Mouse (Mus musculus) intestine, embryonic 15.5 days (tissue): ENCODE results near the gene Gen1. TPM values are rescaled to one million over a fixed set of nuclear protein-coding genes. Genes with fewer than 3 reads are reported as not detected.

Experiments used
- ATAC-seq: fragments of 200-750 bp; cut with Nextera tagmentation; 2 replicates; pipeline ENCODE4 v1.8.0; 2017; ENCODE audit warnings: moderate TSS enrichment, moderate library complexity
- H3K27ac ChIP-seq: fragments of 300-500 bp; sonication (generic); 2 replicates; pipeline ENCODE4 v1.5.1; 2015; ENCODE audit warnings: mild to moderate bottlenecking, inconsistent platforms
- H3K27me3 ChIP-seq: fragments of 300-500 bp; sonication (generic); replicated peaks from 2 replicates; pipeline ENCODE4 v1.6.1; 2015; ENCODE audit warnings: inconsistent platforms
- H3K36me3 ChIP-seq: fragments of 300-500 bp; sonication (generic); 2 replicates; pipeline ENCODE4 v1.6.1; 2015; ENCODE audit warnings: inconsistent platforms
- H3K4me1 ChIP-seq: fragments of 300-500 bp; sonication (generic); replicated peaks from 2 replicates; pipeline ENCODE4 v1.6.1; 2015; ENCODE audit warnings: inconsistent platforms
- H3K4me2 ChIP-seq: fragments of 300-500 bp; sonication (generic); replicated peaks from 2 replicates; pipeline ENCODE4 v1.6.1; 2015; ENCODE audit warnings: mild to moderate bottlenecking, inconsistent platforms
- H3K4me3 ChIP-seq: fragments of 300-500 bp; sonication (generic); replicated peaks from 2 replicates; pipeline ENCODE4 v1.5.1; 2015; ENCODE audit warnings: inconsistent platforms
- H3K9ac ChIP-seq: fragments of 300-500 bp; sonication (generic); 2 replicates; pipeline ENCODE4 v1.6.1; 2015; ENCODE audit warnings: inconsistent platforms
- H3K9me3 ChIP-seq: fragments of 300-500 bp; sonication (generic); 2 replicates; pipeline ENCODE4 v1.6.1; 2016; ENCODE audit warnings: inconsistent platforms
- WGBS: fragments of 180-500 bp; shearing (Covaris S2); methylation state at CpG from one replicate; pipeline ENCODE4 v1.1.7; 2015; 5-methylcytosine and 5-hydroxymethylcytosine counted together
- polyA plus RNA-seq: library from polyadenylated mRNA; unstranded; fragments of >200 nt; fragmentation: Nextera tagmentation; extraction: Ambion mirVana; gene quantifications from 2 replicates; pipeline ENCODE4 v1.2.1, GENCODE M21; 2015

The Gen1 gene
- polyA plus RNA-seq, 1 experiment from 2014 or later = 7.3 TPM

GRCm38 (mm10) chr12:11267030-11267429 is 1.4 kb upstream of the Gen1 start:
- H3K9me3 ChIP-seq = no peaks in the 10 kb centered on the region
- no peak overlapping the region for H3K27ac ChIP-seq
- H3K4me3 ChIP-seq = peak overlapping the region; percentile 92
- no peaks in the 10 kb centered on the region for H3K36me3 ChIP-seq
- H3K4me2 ChIP-seq = peak overlapping the region; percentile 91
- WGBS = 6% methylated on average over 4 of the region's 4 CpGs
- peaks cover 9% of the 10 kb centered on the region; the same call in 1 of the 2 replicates for H3K4me1 ChIP-seq
- H3K9ac ChIP-seq = peak overlapping the region; percentile 95
- no peak for ATAC-seq
- H3K27me3 ChIP-seq = no peaks in the 10 kb centered on the region

GRCm38 (mm10) chr12:11266282-11266985 is 833 bp upstream of the Gen1 start:
- Histone ChIP-seq H3K9ac (peak overlapping the region; percentile 95), H3K4me2 (peak overlapping the region; percentile 91), H3K27ac (peak overlapping the region; percentile 92), H3K36me3 (no peaks in the 10 kb centered on the region), H3K4me1 (peaks cover 9% of the 10 kb centered on the region; the same call in 1 of the 2 replicates), H3K27me3 (no peaks in the 10 kb centered on the region), H3K4me3 (peak overlapping the region; percentile 92), H3K9me3 (no peaks in the 10 kb centered on the region)
- ATAC-seq = peak; percentile 71
- WGBS = 0% methylated on average over 44 of the region's 51 CpGs

GRCm38 (mm10) chr12:11264895-11265294 is 706 bp downstream of the Gen1 start:
- WGBS = 1% methylated on average over 13 of the region's 13 CpGs
- peak overlapping the region; percentile 66 for H3K9ac ChIP-seq
- peaks cover 9% of the 10 kb centered on the region; the same call in 1 of the 2 replicates for H3K4me1 ChIP-seq
- no peak overlapping the region for H3K27ac ChIP-seq
- no peak for ATAC-seq
- peak overlapping the region; percentile 92 for H3K4me3 ChIP-seq
- H3K4me2 ChIP-seq = peak overlapping the region; percentile 91
- H3K27me3 ChIP-seq = no peaks in the 10 kb centered on the region
- no peaks in the 10 kb centered on the region for H3K9me3 ChIP-seq
- no peaks in the 10 kb centered on the region for H3K36me3 ChIP-seq

GRCm38 (mm10) chr12:11250322-11250721 is 15.3 kb downstream of the Gen1 start:
- no peak overlapping the region for H3K4me3 ChIP-seq
- H3K9me3 ChIP-seq = no peaks in the 10 kb centered on the region
- no peak overlapping the region for H3K4me2 ChIP-seq
- 0 out of 2 replicates have a peak, but pooled peaks cover 2% of the 10 kb centered on the region for H3K36me3 ChIP-seq
- no peaks in the 10 kb centered on the region for H3K4me1 ChIP-seq
- no peak for ATAC-seq
- WGBS = 79% methylated on average over 3 of the region's 3 CpGs
- H3K27me3 ChIP-seq = no peaks in the 10 kb centered on the region
- no peak overlapping the region for H3K9ac ChIP-seq
- H3K27ac ChIP-seq = no peak overlapping the region

- H3K27me3 ChIP-seq = no peaks in the 10 kb centered on the region
- H3K9ac ChIP-seq = no peak overlapping the region
- H3K27ac ChIP-seq = no peak overlapping the region
- no peaks in the 10 kb centered on the region for H3K4me1 ChIP-seq
- H3K36me3 ChIP-seq = peaks cover 9% of the 10 kb centered on the region; the same call in 1 of the 2 replicates
- H3K4me2 ChIP-seq = no peak overlapping the region
- H3K9me3 ChIP-seq = no peaks in the 10 kb centered on the region
- 96% methylated on average over 1 of the region's 1 CpGs for WGBS
- no peak overlapping the region for H3K4me3 ChIP-seq
- no peak for ATAC-seq
Observed at GRCm38 (mm10) chr12:11247460-11247859, 18.1 kb downstream of the Gen1 start.

GRCm38 (mm10) chr12:11235996-11236395 is 29.6 kb downstream of the Gen1 start:
- Histone ChIP-seq H3K4me2 (no peak overlapping the region), H3K9me3 (no peaks in the 10 kb centered on the region), H3K4me1 (no peaks in the 10 kb centered on the region), H3K27me3 (no peaks in the 10 kb centered on the region), H3K27ac (no peak overlapping the region), H3K36me3 (no peaks in the 10 kb centered on the region), H3K9ac (no peak overlapping the region), H3K4me3 (no peak overlapping the region)
- no peak for ATAC-seq
- 68% methylated on average over 2 of the region's 2 CpGs for WGBS

GRCm38 (mm10) chr12:11230267-11230666 is 35.3 kb downstream of the Gen1 start:
- Histone ChIP-seq H3K36me3 (no peaks in the 10 kb centered on the region), H3K4me1 (no peaks in the 10 kb centered on the region), H3K4me2 (no peak overlapping the region), H3K27me3 (no peaks in the 10 kb centered on the region), H3K9me3 (no peaks in the 10 kb centered on the region), H3K27ac (no peak overlapping the region), H3K9ac (no peak overlapping the region), H3K4me3 (no peak overlapping the region)
- ATAC-seq = no peak
- WGBS = 79% methylated on average over 2 of the region's 2 CpGs

- H3K36me3 ChIP-seq = no peaks in the 10 kb centered on the region
Observed at GRCm38 (mm10) chr12:11226529-11227268, 38.9 kb downstream of the Gen1 start.

GRCm38 (mm10) chr12:11226123-11226522 is 39.5 kb downstream of the Gen1 start:
- no peaks in the 10 kb centered on the region for H3K36me3 ChIP-seq
- H3K27me3 ChIP-seq = no peaks in the 10 kb centered on the region
- no peak for ATAC-seq
- H3K4me3 ChIP-seq = no peak overlapping the region
- no peaks in the 10 kb centered on the region for H3K4me1 ChIP-seq
- H3K9me3 ChIP-seq = no peaks in the 10 kb centered on the region
- H3K4me2 ChIP-seq = no peak overlapping the region
- WGBS = 57% methylated on average over 1 of the region's 1 CpGs
- no peak overlapping the region for H3K27ac ChIP-seq
- no peak overlapping the region for H3K9ac ChIP-seq

More at GRCm38 (mm10) chr12:11226529-11227268, 38.9 kb downstream of the Gen1 start:
- H3K27me3 ChIP-seq = no peaks in the 10 kb centered on the region
- no peaks in the 10 kb centered on the region for H3K4me1 ChIP-seq
- no peak overlapping the region for H3K27ac ChIP-seq
- H3K4me2 ChIP-seq = no peak overlapping the region
- 46% methylated on average over 5 of the region's 5 CpGs for WGBS
- no peak for ATAC-seq
- no peak overlapping the region for H3K4me3 ChIP-seq
- H3K9ac ChIP-seq = no peak overlapping the region
- H3K9me3 ChIP-seq = no peaks in the 10 kb centered on the region

GRCm38 (mm10) chr12:11224722-11225121 is 40.9 kb downstream of the Gen1 start:
- Histone ChIP-seq H3K9ac (no peak overlapping the region), H3K27me3 (no peaks in the 10 kb centered on the region), H3K4me2 (no peak overlapping the region), H3K9me3 (no peaks in the 10 kb centered on the region), H3K36me3 (no peaks in the 10 kb centered on the region), H3K27ac (no peak overlapping the region), H3K4me3 (no peak overlapping the region), H3K4me1 (no peaks in the 10 kb centered on the region)
- no peak for ATAC-seq
- 19% methylated on average over 5 of the region's 5 CpGs for WGBS

GRCm38 (mm10) chr12:11223090-11223489 is 42.5 kb downstream of the Gen1 start:
- Histone ChIP-seq H3K27me3 (no peaks in the 10 kb centered on the region), H3K9me3 (no peaks in the 10 kb centered on the region), H3K36me3 (no peaks in the 10 kb centered on the region), H3K4me2 (no peak overlapping the region), H3K4me1 (no peaks in the 10 kb centered on the region), H3K27ac (no peak overlapping the region), H3K9ac (no peak overlapping the region), H3K4me3 (no peak overlapping the region)
- WGBS = 80% methylated on average over 10 of the region's 10 CpGs
- peak; percentile 49; the same call in 1 of the 2 replicates for ATAC-seq

GRCm38 (mm10) chr12:11222566-11222965 is 43.0 kb downstream of the Gen1 start:
- no peak for ATAC-seq
- no peaks in the 10 kb centered on the region for H3K27me3 ChIP-seq
- no peaks in the 10 kb centered on the region for H3K36me3 ChIP-seq
- H3K4me2 ChIP-seq = no peak overlapping the region
- no peak overlapping the region for H3K9ac ChIP-seq
- H3K9me3 ChIP-seq = no peaks in the 10 kb centered on the region
- no peaks in the 10 kb centered on the region for H3K4me1 ChIP-seq
- WGBS = 58% methylated on average over 3 of the region's 3 CpGs
- no peak overlapping the region for H3K4me3 ChIP-seq
- no peak overlapping the region for H3K27ac ChIP-seq
